Mouse (Mus musculus): ENCODE data around the gene Cntn6.

DNA sequence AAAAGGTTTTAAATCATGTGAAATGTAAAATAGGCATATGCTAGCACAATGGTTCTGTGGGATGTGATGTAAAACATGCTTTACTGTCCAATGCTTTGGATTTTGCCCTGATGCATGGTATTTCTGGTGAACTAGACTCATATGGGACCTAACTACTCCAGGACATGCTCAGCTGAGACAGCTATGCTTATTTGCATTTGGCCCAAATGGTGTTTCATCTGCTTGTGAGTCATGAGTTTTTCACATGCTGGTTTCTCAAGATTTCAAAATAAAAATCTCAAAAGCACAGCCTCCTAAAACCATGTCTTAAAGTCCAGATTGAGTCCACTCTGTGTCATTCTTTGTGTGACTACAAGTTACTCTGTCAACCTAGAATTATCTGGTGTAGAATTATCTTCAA lies 77.0 kb downstream of the Cntn6 start:
- TF ChIP-seq MAX (IDR thresholded peaks at IDR 0.05; ENCODE audit: low read length) (no peak), CHD2 (IDR thresholded peaks at IDR 0.05; ENCODE audit: low read length) (no peak), USF1 (IDR thresholded peaks at IDR 0.05; ENCODE audit: low read depth, low read length) (no peak), POLR2A (IDR thresholded peaks at IDR 0.05; ENCODE audit: low read depth, low read length) (no peak), ZC3H11A (IDR thresholded peaks at IDR 0.05; ENCODE audit: low read depth, low read length) (no peak), CTCF (conservative IDR thresholded peaks at IDR 0.05 in 1 of 2, IDR thresholded peaks at IDR 0.05 in 1 of 2; ENCODE audit: low read depth in 2 of 2, low read length in 2 of 2) (no peak), BHLHE40 (IDR thresholded peaks at IDR 0.05; ENCODE audit: low read depth, low read length) (no peak)

Measured in CH12.LX (cell line).